Mouse (Mus musculus): Measurements from ENCODE around the gene Tmem41b.
A peak's percentile ranks its signal among the peaks of the same experiment; 100 is the strongest.

Tmem41b gene

DNA sequence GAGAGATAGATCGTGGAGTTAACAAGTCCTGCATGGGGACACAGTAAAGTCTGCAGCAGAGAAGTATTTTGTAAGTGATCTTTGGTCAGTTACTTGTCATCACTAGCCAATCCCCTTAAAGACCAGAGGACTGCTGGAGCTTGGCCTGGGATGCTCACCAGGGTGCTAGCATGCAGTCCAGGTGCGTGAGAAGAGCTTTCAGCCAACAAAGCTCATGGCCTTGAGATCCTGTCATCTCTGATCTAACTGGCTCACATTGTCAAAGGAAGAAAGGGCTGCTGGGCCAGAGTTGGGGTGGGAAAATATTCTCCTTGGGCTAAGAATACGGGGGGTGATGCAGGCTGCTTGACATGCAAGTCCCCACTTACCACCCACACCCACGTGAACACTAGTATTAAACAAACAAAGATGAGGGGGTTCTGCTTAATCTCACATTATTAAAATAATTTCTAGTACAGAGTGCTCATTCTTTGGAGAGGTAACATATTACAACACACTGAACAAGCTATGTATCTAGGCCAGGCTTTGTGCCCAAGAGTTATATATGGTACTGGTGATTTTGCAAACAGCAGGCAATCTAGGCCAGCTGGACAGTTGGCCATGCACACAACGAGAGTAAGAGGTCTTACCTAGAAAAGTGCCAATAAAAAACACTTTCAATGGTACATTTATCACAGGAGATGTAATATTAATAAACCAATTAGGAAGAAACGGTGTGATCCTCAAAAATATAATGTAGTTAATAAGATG, 10.6 kb downstream of the Tmem41b start:
- no peak for DNase-seq (ENCODE audit: low spot score)

DNA sequence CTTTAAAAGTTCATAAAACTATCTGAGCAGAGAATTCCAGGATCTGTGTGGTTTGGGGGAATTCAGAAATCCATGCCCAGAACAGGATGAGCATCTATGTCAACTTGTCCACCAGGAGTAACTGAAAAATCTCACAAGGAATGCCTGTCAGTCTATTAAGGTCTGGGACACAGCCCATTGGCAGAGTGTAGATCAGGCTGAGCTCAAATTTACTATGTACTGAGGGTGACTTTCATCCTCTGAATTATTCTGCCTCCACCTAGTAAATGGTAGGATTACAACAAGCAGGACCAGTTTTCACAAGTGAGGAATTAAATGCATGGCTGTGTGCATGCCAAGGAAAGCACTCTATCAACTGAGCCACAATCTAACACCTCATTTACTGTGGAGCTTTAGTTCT, 17.2 kb downstream of the Tmem41b start:
- no peak for DNase-seq (ENCODE audit: low spot score)

DNA sequence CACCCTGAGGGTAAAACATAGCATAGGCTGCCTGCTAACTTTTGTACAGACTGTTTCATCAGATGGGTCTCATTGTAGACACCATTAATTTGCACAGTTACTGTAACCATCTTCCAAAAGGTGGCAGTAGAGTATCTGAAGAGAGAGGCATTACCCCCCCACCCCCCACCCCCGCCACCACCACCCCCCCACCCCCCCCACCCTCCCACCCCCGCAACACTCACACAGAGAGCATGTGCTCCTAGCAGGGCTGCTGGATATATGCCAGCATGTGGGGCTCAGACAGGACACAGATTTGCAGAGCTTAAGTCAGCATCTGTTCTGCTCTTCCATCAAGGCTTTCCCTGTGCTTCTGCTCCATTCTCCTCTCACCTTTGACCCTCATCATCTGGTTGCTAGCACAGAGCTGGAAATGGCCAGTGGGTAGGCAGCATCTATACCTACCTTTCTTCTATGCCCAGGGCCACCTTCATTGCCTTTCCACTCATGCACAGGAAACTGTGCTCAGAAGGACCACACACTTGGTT, 17.7 kb downstream of the Tmem41b start:
- DNase-seq (ENCODE audit: low spot score) = no peak

DNA sequence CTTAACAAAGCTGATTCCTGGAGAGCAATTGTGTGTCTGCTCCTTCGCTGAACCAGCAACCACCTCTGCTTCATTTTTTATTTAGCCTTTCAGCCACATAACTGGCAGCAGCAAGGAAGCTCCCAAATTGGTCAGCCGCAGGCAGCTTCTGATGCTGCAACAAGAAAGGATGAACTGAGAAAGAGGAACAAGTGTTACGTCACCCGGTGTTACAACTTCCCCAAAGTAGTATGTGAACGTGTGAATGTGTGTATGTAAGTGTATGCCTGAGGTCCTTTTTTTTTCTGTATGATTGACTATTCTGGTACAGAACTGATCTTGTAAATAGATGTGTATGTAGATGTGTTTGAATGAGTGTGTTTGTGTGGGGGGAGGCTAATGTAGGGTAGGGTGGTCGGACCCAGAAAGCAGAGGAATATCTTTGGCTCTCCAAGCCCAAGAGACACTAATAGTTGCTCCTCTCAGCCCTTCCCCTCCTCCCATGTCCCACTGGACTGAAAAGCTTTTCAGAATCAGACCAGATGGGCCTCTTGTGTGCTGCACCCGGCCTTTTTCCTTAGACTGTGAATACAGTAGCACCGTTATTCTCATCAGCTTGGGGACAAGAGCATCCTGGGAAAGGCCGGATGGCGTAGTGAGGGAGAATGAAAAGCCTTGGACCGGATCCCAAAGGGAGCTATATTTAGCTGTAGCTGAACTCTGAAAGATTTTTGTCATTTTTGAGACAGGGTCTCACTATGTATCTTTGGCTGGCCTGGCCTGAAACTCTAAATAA, 18.7 kb downstream of the Tmem41b start:
- DNase-seq (ENCODE audit: low spot score) = no peak

DNA sequence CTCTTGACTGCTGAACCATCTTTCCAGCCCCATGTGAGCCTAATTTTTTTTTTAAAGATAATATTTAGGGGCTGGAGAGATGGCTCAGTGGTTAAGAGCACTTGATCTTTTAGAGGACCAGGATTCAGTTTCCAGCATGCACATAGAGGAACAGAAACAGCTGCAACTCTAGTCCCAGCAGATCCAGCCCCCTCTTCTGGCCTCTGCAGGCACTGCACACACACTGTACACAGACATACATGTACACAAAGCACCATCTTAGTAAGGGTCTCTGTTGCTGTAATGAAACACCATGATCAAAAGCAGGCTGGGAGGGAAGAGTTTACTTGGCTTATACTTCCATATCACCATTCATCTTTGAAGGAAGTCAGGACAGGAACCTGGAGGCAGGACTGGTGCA, 21.1 kb downstream of the Tmem41b start:
- no peak for DNase-seq (ENCODE audit: low spot score)

DNA sequence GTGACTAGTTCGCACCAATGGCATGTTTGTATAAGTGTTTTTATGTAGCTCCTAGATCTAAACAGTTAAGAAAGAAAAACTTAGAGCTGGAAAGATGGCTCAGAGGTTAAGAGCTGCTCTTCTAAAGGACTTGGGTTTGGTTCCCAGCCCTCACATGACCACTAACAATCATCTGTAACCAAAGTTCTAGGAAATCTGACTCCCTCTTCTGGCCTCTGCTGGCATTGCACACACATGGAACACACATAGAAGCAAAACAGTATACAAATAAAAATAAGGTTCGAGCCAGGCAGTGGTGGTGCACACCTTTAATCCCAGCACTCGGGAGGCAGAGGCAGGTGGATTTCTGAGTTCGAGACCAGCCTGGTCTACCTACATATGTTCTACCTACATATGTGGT, 23.0 kb downstream of the Tmem41b start:
- no peak for DNase-seq (ENCODE audit: low spot score)

DNA sequence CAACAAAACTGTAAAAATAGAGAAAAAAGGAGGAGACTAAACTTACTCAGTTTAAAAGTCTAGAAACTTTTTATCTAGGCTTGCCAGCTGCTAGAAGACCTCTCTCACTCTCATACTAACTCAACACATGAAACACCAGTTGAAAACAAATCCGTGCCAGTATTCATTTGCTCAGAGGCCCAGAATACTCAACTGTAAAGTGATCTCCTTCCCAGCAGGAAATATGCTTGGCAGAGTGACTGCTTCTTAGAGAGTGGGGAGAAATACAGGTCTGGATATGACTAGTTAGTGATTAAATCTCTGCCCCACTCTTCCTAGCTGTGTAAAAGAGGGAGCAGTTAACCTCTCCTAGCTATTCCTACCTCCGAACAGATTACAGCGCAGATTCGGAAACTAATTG, 24.1 kb downstream of the Tmem41b start:
- no peak for DNase-seq (ENCODE audit: low spot score)

DNA sequence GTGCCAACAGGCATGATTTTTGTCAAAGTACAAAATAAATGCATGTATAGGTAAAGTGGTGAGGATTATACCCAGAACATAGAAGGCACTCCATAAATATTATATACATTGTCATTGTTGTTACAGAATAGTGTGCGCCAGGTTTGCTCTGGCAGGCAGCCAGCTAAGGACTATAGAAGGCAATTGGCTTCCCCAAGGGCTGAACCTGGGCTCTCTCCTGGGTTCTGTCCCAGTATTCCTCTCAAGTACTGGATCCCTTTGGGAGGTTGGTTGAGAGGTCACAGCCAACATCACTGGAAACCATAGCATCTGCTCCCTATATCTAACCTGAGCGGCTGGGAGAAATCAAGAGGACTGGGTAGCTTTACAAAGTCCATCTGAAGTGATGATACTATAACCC, 25.2 kb downstream of the Tmem41b start:
- DNase-seq (ENCODE audit: low spot score) = no peak

DNA sequence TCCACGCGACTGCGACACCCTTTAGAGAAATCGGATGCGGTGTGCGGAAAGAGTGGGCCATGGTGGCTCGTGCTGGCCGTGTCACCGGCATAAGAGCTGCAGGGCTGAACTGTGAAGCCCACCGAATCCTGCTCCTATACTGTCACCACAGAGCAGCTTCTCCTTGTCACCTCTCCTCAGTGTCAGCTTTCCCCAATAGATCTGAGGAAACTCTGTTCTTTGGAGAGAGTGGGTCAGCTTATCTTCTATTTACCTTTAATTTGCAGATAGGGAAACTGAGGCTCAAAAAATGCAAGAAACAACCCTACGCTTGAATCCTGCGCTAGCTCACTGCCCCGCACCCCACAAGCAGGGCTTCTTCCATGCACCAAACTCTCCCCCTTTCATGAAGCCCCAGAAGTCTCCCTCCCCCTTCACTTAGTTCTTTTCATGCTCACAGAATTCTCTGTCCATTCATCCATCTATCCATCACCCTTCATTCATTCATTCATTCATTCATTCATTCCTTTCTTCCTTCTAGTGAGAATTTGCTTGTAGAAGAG, 26.0 kb downstream of the Tmem41b start:
- DNase-seq (ENCODE audit: low spot score) = no peak

DNA sequence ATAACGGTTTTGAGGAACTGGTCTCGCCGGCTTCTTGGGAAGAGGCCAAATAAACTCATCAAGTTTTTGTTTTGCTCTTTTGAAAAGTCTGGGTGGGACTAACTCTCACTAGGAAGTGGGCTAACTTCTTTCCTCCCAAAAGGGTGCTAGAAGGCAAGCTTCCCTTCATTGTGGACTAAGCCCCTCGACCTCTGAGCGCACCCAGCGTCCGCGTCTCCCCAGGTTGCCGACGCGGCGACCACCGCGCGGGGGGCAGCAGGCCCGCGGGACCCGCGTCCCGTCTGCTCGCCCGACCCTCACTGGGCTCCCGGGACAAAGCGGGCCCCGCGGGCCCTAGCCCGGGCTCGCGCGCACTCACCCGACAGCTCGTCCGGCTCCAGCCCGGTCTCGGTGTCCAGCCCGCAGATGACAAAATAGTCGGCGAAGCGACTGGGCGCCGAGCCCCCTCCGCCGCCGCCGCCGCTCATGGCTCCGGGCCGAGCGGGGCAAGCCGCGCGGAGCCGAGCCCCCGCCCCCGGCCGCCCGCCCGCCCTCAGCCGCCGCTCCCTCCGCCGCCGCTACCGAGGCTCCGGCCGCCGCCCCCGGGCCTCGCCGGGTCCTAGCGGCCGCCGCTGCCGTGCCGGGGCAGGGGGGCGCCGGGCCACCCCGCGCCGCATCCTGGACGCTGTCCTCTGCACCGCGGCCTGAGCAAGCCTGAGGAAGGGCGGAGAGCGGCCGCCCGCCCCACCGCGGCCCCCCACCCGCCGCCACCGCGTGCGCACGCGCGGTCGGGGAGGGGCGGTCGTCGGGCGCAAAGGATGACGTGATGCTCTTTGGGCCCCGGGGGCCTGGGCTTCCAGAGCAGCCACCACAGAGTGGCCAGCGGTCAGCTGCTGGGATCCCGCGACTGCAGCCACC, 26.8 kb downstream of the Tmem41b start, which contains the start of gene Dennd5a:
Dennd5a (minus strand) TSS at position 755 of the 897 bp plus-strand sequence.
- peak; percentile 66 for DNase-seq (ENCODE audit: low spot score)

DNA sequence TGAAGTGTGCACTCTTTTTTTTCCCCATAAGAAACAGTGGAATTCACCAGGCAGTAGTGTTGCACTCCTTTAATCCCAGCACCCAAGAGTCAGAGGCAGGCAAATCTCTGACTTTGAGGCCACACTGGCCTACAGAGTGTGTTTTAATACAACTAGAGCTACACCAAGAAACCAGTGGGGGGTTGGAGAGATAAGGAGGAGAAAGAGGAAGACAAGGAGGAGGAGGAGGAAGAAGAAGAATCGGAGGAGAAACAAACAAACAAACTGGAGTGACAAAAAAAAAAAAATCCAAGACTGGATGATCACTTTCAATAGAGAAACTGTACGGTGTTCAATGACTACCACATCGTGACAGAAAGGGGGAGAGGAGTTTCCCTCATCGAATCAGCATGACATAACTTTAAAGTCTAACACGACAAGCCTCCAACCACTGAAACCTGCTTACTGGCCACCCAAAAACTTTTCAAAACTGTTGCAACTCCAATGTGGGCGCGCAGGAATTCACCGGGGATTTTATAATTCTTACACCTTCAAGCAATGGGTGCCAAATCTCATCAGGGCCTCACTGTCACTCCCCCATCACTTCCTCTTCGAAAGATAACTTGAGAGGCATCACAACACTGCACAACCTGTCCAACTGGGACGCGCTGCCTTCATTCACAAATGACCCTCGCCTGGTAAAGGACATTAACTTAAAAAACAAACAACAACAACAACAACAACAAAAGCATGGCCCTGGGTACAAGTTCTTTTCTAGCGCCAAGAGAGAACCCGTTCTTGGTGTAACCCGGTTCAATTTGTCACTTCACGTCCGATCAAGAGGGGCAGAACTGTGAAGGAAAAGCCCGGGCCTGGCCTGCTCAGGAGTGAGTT, 27.6 kb downstream of the Tmem41b start:
- no peak for DNase-seq (ENCODE audit: low spot score)

DNA sequence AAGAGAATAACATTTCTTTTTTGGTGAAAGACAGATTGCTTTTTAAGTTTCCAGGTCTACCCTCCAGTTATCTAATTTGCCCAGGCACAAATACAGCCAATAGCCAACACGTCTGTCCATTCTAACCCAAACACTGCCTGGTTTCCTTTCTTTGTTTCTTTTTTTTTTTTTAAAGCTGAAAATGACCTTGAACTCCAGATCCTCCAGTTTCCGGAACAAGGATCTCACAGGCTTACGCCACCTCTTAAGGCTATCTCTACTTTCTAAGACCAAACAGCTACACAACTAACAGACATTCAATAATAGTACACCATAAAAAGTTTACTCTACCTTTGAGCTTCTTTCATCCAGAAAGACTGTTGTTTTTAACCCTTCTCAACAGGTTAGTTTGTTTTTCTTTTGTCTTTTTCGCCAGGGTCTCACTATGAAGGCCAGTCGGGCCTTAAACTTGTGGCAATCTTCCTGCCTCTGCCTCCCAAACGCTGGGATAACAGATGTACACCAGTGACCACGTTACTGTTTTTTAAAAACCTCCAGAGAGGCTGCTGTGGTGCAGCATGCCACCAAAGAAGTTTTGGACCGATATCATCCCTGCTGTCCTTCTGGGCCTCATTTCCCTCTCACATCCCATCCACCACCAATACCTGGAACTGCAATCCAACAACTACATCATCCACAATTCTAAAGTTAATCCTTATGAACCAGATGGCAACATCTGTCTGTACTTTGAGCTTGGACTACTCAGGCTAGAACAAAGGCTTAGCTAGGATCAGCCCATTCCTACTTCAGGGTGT, 28.5 kb downstream of the Tmem41b start:
- DNase-seq (ENCODE audit: low spot score) = no peak

DNA sequence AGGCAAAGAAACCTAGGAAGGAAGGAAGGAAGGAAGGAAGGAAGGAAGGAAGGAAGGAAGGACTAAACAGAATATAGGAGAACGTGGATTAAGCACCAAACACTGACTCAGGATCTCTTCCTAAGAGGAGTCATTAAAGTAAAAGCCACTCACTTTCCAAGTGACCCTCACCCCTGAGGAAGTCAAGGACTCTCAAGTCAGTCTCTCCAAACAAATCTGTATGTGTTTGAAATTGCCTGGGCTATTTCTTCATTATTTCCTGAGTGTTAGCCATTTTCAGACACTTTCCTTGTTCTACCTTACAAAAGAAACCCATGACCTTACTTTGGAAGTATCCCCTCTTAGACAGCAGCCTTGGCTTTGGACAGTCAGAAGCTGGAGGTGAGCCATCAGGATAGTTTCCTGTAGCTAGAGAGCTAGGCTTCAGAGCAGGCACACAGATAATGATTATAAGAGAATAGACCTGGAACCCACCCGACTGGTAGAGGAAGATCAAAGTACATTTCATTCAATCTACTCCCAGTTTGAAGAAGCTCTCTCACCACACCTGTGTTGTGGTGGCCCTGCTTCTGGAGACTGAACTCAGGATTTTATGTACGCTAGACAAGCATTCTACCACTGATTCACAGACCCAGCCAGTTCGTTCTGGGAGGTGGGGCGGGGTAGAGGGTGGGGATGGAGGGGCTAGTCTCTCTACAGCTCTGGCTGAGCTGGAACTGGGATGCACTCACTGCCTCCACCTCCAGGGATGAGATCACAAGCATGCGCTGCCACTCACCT, 31.9 kb downstream of the Tmem41b start:
- DNase-seq (ENCODE audit: low spot score) = no peak

DNA sequence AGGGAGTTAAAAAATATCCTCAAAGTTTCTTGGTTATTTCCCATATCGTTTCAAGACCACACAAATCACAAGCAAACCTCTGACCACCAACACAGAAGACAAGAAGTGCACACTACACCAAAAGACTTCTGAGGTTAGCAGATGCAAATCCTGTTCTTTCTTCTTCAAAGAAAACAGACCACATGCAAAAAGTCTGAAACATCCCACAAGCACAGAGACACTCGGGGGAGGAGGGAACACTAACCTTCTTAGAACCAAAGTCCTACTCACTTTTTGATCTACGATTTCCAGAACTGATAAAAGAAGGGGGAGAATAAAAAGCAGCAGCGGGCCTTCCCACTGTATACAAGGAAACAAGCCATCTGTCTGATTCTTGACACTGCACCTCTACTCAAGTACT, 35.4 kb downstream of the Tmem41b start:
- DNase-seq (ENCODE audit: low spot score) = no peak

DNA sequence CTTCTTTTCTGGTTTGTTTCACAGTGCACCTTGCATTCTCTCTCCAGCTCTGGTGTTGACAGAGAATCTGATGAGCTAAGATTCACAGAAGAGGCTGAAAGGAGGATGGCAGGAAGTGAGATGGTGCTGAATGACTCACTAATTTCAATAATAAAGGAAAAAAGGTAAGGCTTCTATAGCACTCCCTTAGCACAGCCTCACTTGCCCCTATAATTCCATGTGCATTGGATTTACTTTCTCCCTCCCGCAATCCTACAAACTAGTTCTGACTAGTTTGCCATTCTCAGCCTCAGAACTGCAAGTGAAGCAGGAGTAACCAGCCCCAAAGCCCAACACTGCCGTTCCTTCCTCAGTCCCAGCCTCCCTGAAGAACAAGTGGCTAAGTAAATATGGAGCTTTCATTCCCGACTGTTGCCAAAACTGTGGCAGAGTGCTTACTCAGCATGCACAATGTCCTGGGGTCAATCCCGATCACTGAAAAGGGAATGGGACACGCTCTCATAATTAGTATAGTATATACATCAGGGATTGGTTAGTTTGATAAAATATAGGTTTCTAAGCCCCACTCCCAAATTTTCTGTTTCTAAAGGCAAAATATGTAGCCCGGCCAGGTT, 42.2 kb downstream of the Tmem41b start:
- no peak for DNase-seq (ENCODE audit: low spot score)

DNA sequence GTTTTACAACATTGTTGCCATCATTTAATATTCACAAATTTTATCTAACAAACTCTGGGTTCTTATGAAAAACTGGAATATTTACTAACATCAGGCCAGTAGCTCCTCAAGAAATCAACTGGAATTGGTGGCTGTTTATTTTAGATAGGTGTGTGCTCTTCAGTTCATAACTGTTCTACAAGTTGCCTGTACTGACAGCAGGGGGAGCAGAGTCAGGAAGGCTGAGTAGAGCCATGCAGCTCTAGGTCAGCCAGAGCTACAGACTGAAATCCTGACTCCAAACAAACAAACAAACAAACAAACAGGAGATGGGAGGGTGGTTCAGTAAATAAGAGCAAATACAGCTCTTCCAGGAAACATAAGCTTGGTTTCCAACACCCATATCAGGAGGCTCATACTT, 57.1 kb downstream of the Tmem41b start:
- DNase-seq (ENCODE audit: low spot score) = no peak

DNA sequence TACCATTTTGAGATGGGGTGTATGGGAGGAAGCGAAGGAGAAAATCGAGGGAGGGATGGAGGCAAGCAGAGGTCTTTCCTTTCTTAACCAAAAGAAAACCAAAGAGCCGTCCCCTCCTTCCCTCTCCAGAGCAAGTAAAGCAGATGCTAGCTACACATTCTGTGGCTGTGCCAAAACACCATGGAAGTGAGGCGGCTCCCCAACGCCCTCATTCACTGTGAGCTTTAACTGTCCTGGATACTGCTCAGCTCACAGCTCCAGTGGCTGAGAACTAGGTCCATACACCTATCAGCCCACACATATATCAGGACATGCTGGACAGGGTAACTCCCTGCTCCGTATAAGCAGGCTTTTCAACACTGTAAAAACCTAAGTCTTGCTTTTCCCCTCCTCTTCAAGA, 58.4 kb downstream of the Tmem41b start:
- no peak for DNase-seq (ENCODE audit: low spot score)

DNA sequence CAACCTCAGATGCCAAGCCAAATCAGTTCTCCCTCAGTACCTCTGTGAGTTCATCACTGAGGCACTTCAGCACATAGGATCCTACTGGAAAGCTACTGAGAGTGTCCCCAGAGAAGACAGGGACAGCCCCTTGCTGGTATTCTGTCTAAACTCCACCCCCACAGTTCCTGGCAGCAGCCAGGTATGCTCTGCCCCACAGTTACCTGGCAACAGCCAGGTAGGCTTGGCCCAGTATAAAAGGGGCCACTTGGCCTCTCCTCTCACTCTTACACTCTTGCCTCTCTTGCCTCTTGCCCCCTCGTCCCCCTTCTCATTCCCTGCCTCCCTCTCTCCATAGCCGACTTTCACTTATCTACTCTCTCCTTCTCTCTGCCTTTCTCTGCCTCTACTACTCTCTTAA, 61.8 kb downstream of the Tmem41b start:
- DNase-seq (ENCODE audit: low spot score) = no peak

DNA sequence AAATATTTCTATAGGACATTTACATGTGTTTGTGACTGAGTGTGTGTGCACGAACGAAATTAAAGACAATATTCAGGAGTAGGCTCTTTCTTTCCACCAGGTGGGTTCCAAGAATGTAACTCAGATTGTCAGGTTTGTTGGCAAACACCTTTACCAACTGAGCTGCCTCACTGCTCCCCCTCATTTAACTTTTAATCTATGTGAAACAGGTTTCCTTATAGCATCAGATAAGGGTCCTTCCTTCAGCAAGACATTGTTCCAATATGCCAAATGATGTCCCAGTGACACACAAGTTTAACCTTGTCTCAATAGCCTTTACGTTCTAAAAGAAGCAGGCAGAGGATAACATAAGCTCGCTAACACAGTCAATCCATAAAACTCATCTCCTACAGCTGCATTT, 63.8 kb downstream of the Tmem41b start:
- DNase-seq (ENCODE audit: low spot score) = no peak

Data from left cerebral cortex, adult 11 months (tissue).